Comparison of ENCODE assay signal across 8 mouse cellular contexts in genomic region chr8:107104547-107104946, GRCm38 (mm10). TPM values are rescaled to one million over a fixed set of nuclear protein-coding genes. Genes with fewer than 3 reads are reported as not detected.
DNase-seq lines count a peak whose midpoint lies in the region; ATAC-seq and TF ChIP-seq lines count a peak whose summit lies in the region.

No protein-coding gene starts in this region.

- H3K4me1 ChIP-seq in midbrain, embryonic 11.5 days (ENCODE audit: control insufficient read depth, insufficient read depth, low read length): no peaks in the 10 kb centered on the region
- no peaks in the 10 kb centered on the region for H3K4me1 ChIP-seq in midbrain, embryonic 16.5 days (ENCODE audit: control insufficient read depth, insufficient read depth, low read length)
- no peaks in the 10 kb centered on the region; the same call in 1 of the 2 replicates for H3K4me1 ChIP-seq in embryonic facial prominence, embryonic 14.5 days (ENCODE audit: control insufficient read depth, insufficient read depth, low read length)
- no peaks in the 10 kb centered on the region for H3K4me1 ChIP-seq in liver, embryonic 14.5 days (replicated peaks; ENCODE audit: control insufficient read depth in 2 of 2, insufficient read depth in 2 of 2, low read length in 1 of 2)

- no peaks in the 10 kb centered on the region for H3K27me3 ChIP-seq in midbrain, embryonic 11.5 days (ENCODE audit: control insufficient read depth, insufficient read depth, low read length)
- no peaks in the 10 kb centered on the region for H3K27me3 ChIP-seq in midbrain, embryonic 16.5 days (ENCODE audit: control insufficient read depth, insufficient read depth, low read depth, low read length)
- H3K27me3 ChIP-seq in embryonic facial prominence, embryonic 14.5 days (replicated peaks; ENCODE audit: control insufficient read depth, insufficient read depth, low read length): no peaks in the 10 kb centered on the region
- no peaks in the 10 kb centered on the region for H3K27me3 ChIP-seq in liver, embryonic 14.5 days (ENCODE audit: control insufficient read depth, insufficient read depth, low read length)

- H3K4me3 ChIP-seq in midbrain, embryonic 11.5 days (ENCODE audit: low read depth, low read length): no peak overlapping the region
- H3K4me3 ChIP-seq in midbrain, embryonic 16.5 days (ENCODE audit: low read depth, low read length): no peak overlapping the region
- no peak overlapping the region for H3K4me3 ChIP-seq in embryonic facial prominence, embryonic 14.5 days (ENCODE audit: low read depth, low read length)
- H3K4me3 ChIP-seq in liver, embryonic 14.5 days (ENCODE audit: insufficient read depth in 1 of 2, low read depth in 2 of 2, low read length in 2 of 2): no peak overlapping the region

- no peak overlapping the region for H3K9ac ChIP-seq in midbrain, embryonic 11.5 days (ENCODE audit: low read length)
- no peak overlapping the region for H3K9ac ChIP-seq in midbrain, embryonic 16.5 days (ENCODE audit: low read depth, low read length)
- no peak overlapping the region for H3K9ac ChIP-seq in embryonic facial prominence, embryonic 14.5 days (ENCODE audit: low read depth, low read length)
- H3K9ac ChIP-seq in liver, embryonic 14.5 days (replicated peaks): no peak overlapping the region

- peak; percentile 96 for DNase-seq in midbrain, embryonic 11.5 days (ENCODE audit: low spot score, missing footprints)
- peak; percentile 82 for DNase-seq in adrenal gland, postnatal 25 days
- peak; percentile 76 for DNase-seq in embryonic facial prominence, embryonic 14.5 days (ENCODE audit: low spot score)
- peak; percentile 82 for DNase-seq in induced T-regulatory cell, adult 2 months (ENCODE audit: low read depth)
- peak; percentile 35 to 42 (median 36) for DNase-seq in liver, embryonic 14.5 days (ENCODE audit: low read depth in 3 of 3, low spot score in 3 of 3)
- DNase-seq in retina, postnatal 1 day: peak; percentile 76
- peak; percentile 67 to 73 for DNase-seq in thymus, postnatal 36 days

- no peak for TF ChIP-seq EP300 in liver, embryonic 14.5 days (IDR thresholded peaks at IDR 0.05; ENCODE audit: low read depth)

- H3K9me3 ChIP-seq in midbrain, embryonic 11.5 days (ENCODE audit: control insufficient read depth, low read length): no peaks in the 10 kb centered on the region
- no peaks in the 10 kb centered on the region for H3K9me3 ChIP-seq in midbrain, embryonic 16.5 days (replicated peaks; ENCODE audit: control insufficient read depth, low read length, poor library complexity, severe bottlenecking)
- no peaks in the 10 kb centered on the region for H3K9me3 ChIP-seq in embryonic facial prominence, embryonic 14.5 days (ENCODE audit: control insufficient read depth, low read length)
- no peaks in the 10 kb centered on the region for H3K9me3 ChIP-seq in liver, embryonic 14.5 days (ENCODE audit: control insufficient read depth, low read length)

- no peak overlapping the region for H3K4me2 ChIP-seq in midbrain, embryonic 11.5 days
- no peak overlapping the region for H3K4me2 ChIP-seq in midbrain, embryonic 16.5 days (ENCODE audit: low read length)
- no peak overlapping the region for H3K4me2 ChIP-seq in embryonic facial prominence, embryonic 14.5 days (ENCODE audit: low read depth, low read length)
- no peak overlapping the region for H3K4me2 ChIP-seq in liver, embryonic 14.5 days (ENCODE audit: low read depth)

- 10% methylated on average over 4 of the region's 4 CpGs for WGBS in midbrain, embryonic 11.5 days
- WGBS in midbrain, embryonic 16.5 days: 9% methylated on average over 4 of the region's 4 CpGs
- WGBS in embryonic facial prominence, embryonic 14.5 days: 13% methylated on average over 4 of the region's 4 CpGs
- WGBS in liver, embryonic 14.5 days (ENCODE audit: insufficient replicate concordance): 8% methylated on average over 4 of the region's 4 CpGs

- ATAC-seq in midbrain, embryonic 11.5 days (ENCODE audit: low FRiP score): no peak
- ATAC-seq in midbrain, embryonic 16.5 days: no peak
- ATAC-seq in embryonic facial prominence, embryonic 14.5 days (ENCODE audit: low read depth): peak; percentile 57; the same call in 1 of the 2 replicates
- ATAC-seq in liver, embryonic 14.5 days (ENCODE audit: insufficient read depth): no peak

- no peak overlapping the region for H3K27ac ChIP-seq in midbrain, embryonic 11.5 days (ENCODE audit: low read depth, low read length)
- no peak overlapping the region for H3K27ac ChIP-seq in midbrain, embryonic 16.5 days (ENCODE audit: low read length)
- no peak overlapping the region for H3K27ac ChIP-seq in embryonic facial prominence, embryonic 14.5 days (replicated peaks; ENCODE audit: low read depth, low read length)
- no peak overlapping the region for H3K27ac ChIP-seq in liver, embryonic 14.5 days

- TF ChIP-seq CTCF in liver, embryonic 14.5 days (IDR thresholded peaks at IDR 0.05; ENCODE audit: low read depth): peak; percentile 87

- no peaks in the 10 kb centered on the region for H3K36me3 ChIP-seq in midbrain, embryonic 11.5 days (ENCODE audit: control insufficient read depth, insufficient read depth, low read length)
- no peaks in the 10 kb centered on the region for H3K36me3 ChIP-seq in midbrain, embryonic 16.5 days (ENCODE audit: control insufficient read depth, insufficient read depth, low read length)
- no peaks in the 10 kb centered on the region for H3K36me3 ChIP-seq in embryonic facial prominence, embryonic 14.5 days (ENCODE audit: control insufficient read depth, insufficient read depth, low read length)
- H3K36me3 ChIP-seq in liver, embryonic 14.5 days (replicated peaks; ENCODE audit: control insufficient read depth, insufficient read depth, low read depth): no peaks in the 10 kb centered on the region

RNA-seq across cellular contexts. Expression of gene Terf2, which starts 8.2 kb away (rescaled TPM):
- polyA plus RNA-seq in midbrain, embryonic 11.5 days (2014; fragmentation: Nextera tagmentation; extraction: Ambion mirVana): 16.4 and 16.6 TPM in 2 replicates
- polyA plus RNA-seq in midbrain, embryonic 16.5 days (2015; fragmentation: Nextera tagmentation; extraction: Ambion mirVana): 26.4 and 28.3 TPM in 2 replicates
- 30.2 and 31.2 TPM in 2 replicates for total RNA-seq in adrenal gland, postnatal 25 days (2021)
- polyA plus RNA-seq in embryonic facial prominence, embryonic 14.5 days (2014; fragmentation: Nextera tagmentation; extraction: Ambion mirVana): 14.8 and 15.1 TPM in 2 replicates
- polyA plus RNA-seq in liver, embryonic 14.5 days (2012; rRNA removed): 6.0 and 9.3 TPM in 2 replicates
- polyA plus RNA-seq in liver, embryonic 14.5 days (2014; fragmentation: Nextera tagmentation; extraction: Ambion mirVana): 4.4 and 5.3 TPM in 2 replicates

RNA-seq across cellular contexts. Expression of gene Tmed6, which starts 39.1 kb away (rescaled TPM):
- polyA plus RNA-seq in midbrain, embryonic 11.5 days (2014; fragmentation: Nextera tagmentation; extraction: Ambion mirVana): not detected in 2 replicates
- not detected in 2 replicates for polyA plus RNA-seq in midbrain, embryonic 16.5 days (2015; fragmentation: Nextera tagmentation; extraction: Ambion mirVana)
- not detected in 2 replicates for total RNA-seq in adrenal gland, postnatal 25 days (2021)
- not detected in 2 replicates for polyA plus RNA-seq in embryonic facial prominence, embryonic 14.5 days (2014; fragmentation: Nextera tagmentation; extraction: Ambion mirVana)
- 1.0 and 1.5 TPM in 2 replicates for polyA plus RNA-seq in liver, embryonic 14.5 days (2012; rRNA removed)
- polyA plus RNA-seq in liver, embryonic 14.5 days (2014; fragmentation: Nextera tagmentation; extraction: Ambion mirVana): 3.7 and 3.8 TPM in 2 replicates

RNA-seq across cellular contexts. Expression of gene Cyb5b, which starts 45.9 kb away (rescaled TPM):
- polyA plus RNA-seq in midbrain, embryonic 11.5 days (2014; fragmentation: Nextera tagmentation; extraction: Ambion mirVana): 177 and 192 TPM in 2 replicates
- 120 and 124 TPM in 2 replicates for polyA plus RNA-seq in midbrain, embryonic 16.5 days (2015; fragmentation: Nextera tagmentation; extraction: Ambion mirVana)
- 570 and 647 TPM in 2 replicates for total RNA-seq in adrenal gland, postnatal 25 days (2021)
- polyA plus RNA-seq in embryonic facial prominence, embryonic 14.5 days (2014; fragmentation: Nextera tagmentation; extraction: Ambion mirVana): 78.5 and 86.5 TPM in 2 replicates
- 14.1 and 21.1 TPM in 2 replicates for polyA plus RNA-seq in liver, embryonic 14.5 days (2012; rRNA removed)
- 25.4 and 25.6 TPM in 2 replicates for polyA plus RNA-seq in liver, embryonic 14.5 days (2014; fragmentation: Nextera tagmentation; extraction: Ambion mirVana)

RNA-seq across cellular contexts. Expression of gene Nip7, which starts 47.9 kb away (rescaled TPM):
- polyA plus RNA-seq in midbrain, embryonic 11.5 days (2014; fragmentation: Nextera tagmentation; extraction: Ambion mirVana): 100 and 102 TPM in 2 replicates
- polyA plus RNA-seq in midbrain, embryonic 16.5 days (2015; fragmentation: Nextera tagmentation; extraction: Ambion mirVana): 65.9 and 67.8 TPM in 2 replicates
- total RNA-seq in adrenal gland, postnatal 25 days (2021): 44.8 and 45.7 TPM in 2 replicates
- 97.3 and 98.4 TPM in 2 replicates for polyA plus RNA-seq in embryonic facial prominence, embryonic 14.5 days (2014; fragmentation: Nextera tagmentation; extraction: Ambion mirVana)
- polyA plus RNA-seq in liver, embryonic 14.5 days (2012; rRNA removed): 8.6 and 28.8 TPM in 2 replicates
- polyA plus RNA-seq in liver, embryonic 14.5 days (2014; fragmentation: Nextera tagmentation; extraction: Ambion mirVana): 48.5 and 55.8 TPM in 2 replicates

RNA-seq across cellular contexts. Expression of gene Cog8, which starts 48.1 kb away (rescaled TPM):
- polyA plus RNA-seq in midbrain, embryonic 11.5 days (2014; fragmentation: Nextera tagmentation; extraction: Ambion mirVana): 38.1 and 38.8 TPM in 2 replicates
- polyA plus RNA-seq in midbrain, embryonic 16.5 days (2015; fragmentation: Nextera tagmentation; extraction: Ambion mirVana): 37.7 and 39.5 TPM in 2 replicates
- 47.9 and 48.6 TPM in 2 replicates for total RNA-seq in adrenal gland, postnatal 25 days (2021)
- 32.8 and 39.0 TPM in 2 replicates for polyA plus RNA-seq in embryonic facial prominence, embryonic 14.5 days (2014; fragmentation: Nextera tagmentation; extraction: Ambion mirVana)
- 12.2 and 14.8 TPM in 2 replicates for polyA plus RNA-seq in liver, embryonic 14.5 days (2012; rRNA removed)
- polyA plus RNA-seq in liver, embryonic 14.5 days (2014; fragmentation: Nextera tagmentation; extraction: Ambion mirVana): 16.8 and 18.6 TPM in 2 replicates

Comparison
In these comparisons a context has a peak if more than half of its experiments do, and no peak if none do; other contexts are left out.
1. DNase-seq: peak in every context shown above with its lines; median percentile 96 in midbrain, embryonic 11.5 days; 82 in adrenal gland, postnatal 25 days; 82 in induced T-regulatory cell, adult 2 months; 76 in embryonic facial prominence, embryonic 14.5 days; 76 in retina, postnatal 1 day; 70 in thymus, postnatal 36 days; 36 in liver, embryonic 14.5 days.